16 mouse cellular contexts compared by ENCODE assay signal in the genomic region with DNA sequence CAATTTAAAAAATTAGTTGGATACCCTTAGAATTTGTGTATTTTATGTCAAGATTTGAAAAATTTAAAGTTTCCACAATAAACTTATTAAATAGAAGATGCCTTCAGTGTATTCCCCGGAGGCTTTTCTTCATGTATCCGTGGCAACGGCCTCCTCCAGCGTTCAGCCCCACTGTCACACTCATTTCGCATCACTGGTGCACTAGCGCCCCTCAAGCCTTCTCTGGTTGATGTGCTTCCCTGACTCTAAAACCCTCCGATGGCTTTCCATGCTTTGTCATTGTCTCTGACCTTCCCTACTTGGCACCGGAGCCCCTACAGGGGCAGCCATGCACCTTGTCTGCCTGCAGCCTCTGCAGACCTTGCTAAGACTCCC.
A peak's percentile ranks its signal among the peaks of the same experiment; 100 is the strongest.
DNase-seq lines count a peak whose midpoint lies in the region; ATAC-seq and TF ChIP-seq lines count a peak whose summit lies in the region.
"Had no signal": no experiment of that assay in that cellular context is flagged by ENCODE, and none has a peak within 500 bp of the region (broad histone marks: within the 10 kb centered on the region; RNA-seq: fewer than 3 reads in every experiment).

No protein-coding gene starts in this region.

- no peaks in the 10 kb centered on the region for H3K36me3 ChIP-seq in forebrain, embryonic 10.5 days (replicated peaks)
- no peaks in the 10 kb centered on the region for H3K36me3 ChIP-seq in forebrain, embryonic 11.5 days (ENCODE audit: control insufficient read depth, insufficient read depth, low read length)
- no peaks in the 10 kb centered on the region for H3K36me3 ChIP-seq in intestine, embryonic 14.5 days (ENCODE audit: control insufficient read depth, insufficient read depth, low read length)
- no peaks in the 10 kb centered on the region for H3K36me3 ChIP-seq in intestine, postnatal 0 days (ENCODE audit: control insufficient read depth, insufficient read depth)
- no peaks in the 10 kb centered on the region for H3K36me3 ChIP-seq in limb, embryonic 11.5 days (ENCODE audit: control insufficient read depth, insufficient read depth, low read length)

- no peak for ATAC-seq in forebrain, embryonic 11.5 days (replicated peaks; ENCODE audit: low FRiP score)
- no peak for ATAC-seq in intestine, embryonic 14.5 days (replicated peaks; ENCODE audit: low FRiP score, low TSS enrichment, low read depth)
- no peak for ATAC-seq in intestine, postnatal 0 days
- no peak for ATAC-seq in limb, embryonic 11.5 days (ENCODE audit: insufficient number of reproducible peaks, low FRiP score, low TSS enrichment, low read depth)
- ATAC-seq: lung, postnatal 0 days had no signal

- no peak overlapping the region for H3K4me3 ChIP-seq in forebrain, embryonic 10.5 days
- no peak overlapping the region for H3K4me3 ChIP-seq in forebrain, embryonic 11.5 days (ENCODE audit: low read depth, low read length)
- H3K4me3 ChIP-seq in intestine, embryonic 14.5 days (ENCODE audit: low read depth, low read length): no peak overlapping the region
- no peak overlapping the region for H3K4me3 ChIP-seq in intestine, postnatal 0 days (ENCODE audit: low read depth, low read length)
- no peak overlapping the region for H3K4me3 ChIP-seq in limb, embryonic 11.5 days (ENCODE audit: low read depth, low read length)
- H3K4me3 ChIP-seq: erythroblast, embryonic 14.5 days; myocyte had no signal

- TF ChIP-seq CTCF in intestine, postnatal 0 days (IDR thresholded peaks at IDR 0.05; ENCODE audit: low read depth): no peak
- TF ChIP-seq CTCF in brain, embryonic 14.5 days (IDR thresholded peaks at IDR 0.05; ENCODE audit: borderline replicate concordance, extremely low read depth, insufficient read depth, insufficient read length): no peak

- H3K9ac ChIP-seq in forebrain, embryonic 11.5 days (ENCODE audit: low read length): no peak overlapping the region
- no peak overlapping the region for H3K9ac ChIP-seq in intestine, embryonic 14.5 days (ENCODE audit: low read length)
- H3K9ac ChIP-seq in intestine, postnatal 0 days (ENCODE audit: low read depth, low read length): no peak overlapping the region
- H3K9ac ChIP-seq in limb, embryonic 11.5 days (ENCODE audit: low read length): no peak overlapping the region
- H3K9ac ChIP-seq: liver, embryonic 14.5 days had no signal

- WGBS in forebrain, embryonic 10.5 days: 67% methylated on average over 8 of the region's 8 CpGs
- 58% methylated on average over 8 of the region's 8 CpGs for WGBS in forebrain, embryonic 11.5 days
- 52% methylated on average over 8 of the region's 8 CpGs for WGBS in intestine, embryonic 14.5 days
- WGBS in intestine, postnatal 0 days: 69% methylated on average over 8 of the region's 8 CpGs
- 65% methylated on average over 8 of the region's 8 CpGs for WGBS in limb, embryonic 11.5 days

- intact Hi-C loops in gastrocnemius, postnatal 36 days (cut with DNase I): no loop called here

- no peak overlapping the region for H3K4me2 ChIP-seq in forebrain, embryonic 11.5 days (ENCODE audit: low read depth, low read length, severe bottlenecking)
- H3K4me2 ChIP-seq in intestine, embryonic 14.5 days (ENCODE audit: low read length): no peak overlapping the region
- no peak overlapping the region for H3K4me2 ChIP-seq in intestine, postnatal 0 days (replicated peaks; ENCODE audit: low read depth)
- H3K4me2 ChIP-seq in limb, embryonic 11.5 days (ENCODE audit: low read depth, severe bottlenecking): no peak overlapping the region

- H3K9me3 ChIP-seq in forebrain, embryonic 10.5 days: no peaks in the 10 kb centered on the region
- no peaks in the 10 kb centered on the region for H3K9me3 ChIP-seq in forebrain, embryonic 11.5 days (ENCODE audit: control insufficient read depth, low read length)
- H3K9me3 ChIP-seq in intestine, embryonic 14.5 days (ENCODE audit: control insufficient read depth, low read length): no peaks in the 10 kb centered on the region
- H3K9me3 ChIP-seq in intestine, postnatal 0 days (ENCODE audit: control insufficient read depth): no peaks in the 10 kb centered on the region
- H3K9me3 ChIP-seq in limb, embryonic 11.5 days (ENCODE audit: control insufficient read depth, low read length): no peaks in the 10 kb centered on the region

- DNase-seq in forebrain, embryonic 10.5 days (ENCODE audit: extremely low spot score, low spot score): no peak
- no peak for DNase-seq in forebrain, embryonic 11.5 days (ENCODE audit: low spot score)
- no peak for DNase-seq in intestine, embryonic 14.5 days (ENCODE audit: low spot score)
- DNase-seq in brain, embryonic 14.5 days (ENCODE audit: low read depth): peak; percentile 58
- peak; percentile 26 for DNase-seq in limb, embryonic 11.5 days (ENCODE audit: low spot score)
- DNase-seq in adrenal gland, postnatal 4 days (ENCODE audit: low spot score in 2 of 2): no peak
- DNase-seq in gastrocnemius, postnatal 36 days: no peak
- DNase-seq: adrenal gland, postnatal 14 days; cerebellum, adult 9-10 months; heart, postnatal 10 days; kidney, adult 8-10 months had no signal

- no peak for TF ChIP-seq POLR2A in brain, embryonic 14.5 days (IDR thresholded peaks at IDR 0.05; ENCODE audit: borderline replicate concordance, extremely low read depth, insufficient read depth, insufficient read length, poor library complexity, severe bottlenecking)

- H3K4me1 ChIP-seq in forebrain, embryonic 10.5 days: peaks cover 22% of the 10 kb centered on the region
- H3K4me1 ChIP-seq in forebrain, embryonic 11.5 days (replicated peaks; ENCODE audit: control insufficient read depth, insufficient read depth, low read length): 0 out of 2 replicates have a peak, but pooled peaks cover 2% of the 10 kb centered on the region
- peaks cover 20% of the 10 kb centered on the region for H3K4me1 ChIP-seq in intestine, embryonic 14.5 days (replicated peaks; ENCODE audit: control insufficient read depth, insufficient read depth, low read length)
- no peaks in the 10 kb centered on the region for H3K4me1 ChIP-seq in intestine, postnatal 0 days (replicated peaks; ENCODE audit: control insufficient read depth, insufficient read depth, low read length)
- H3K4me1 ChIP-seq in limb, embryonic 11.5 days (ENCODE audit: control insufficient read depth, insufficient read depth, low read length): peaks cover 22% of the 10 kb centered on the region

- no peaks in the 10 kb centered on the region for H3K27me3 ChIP-seq in forebrain, embryonic 10.5 days (ENCODE audit: poor library complexity, severe bottlenecking)
- H3K27me3 ChIP-seq in forebrain, embryonic 11.5 days (ENCODE audit: control insufficient read depth, insufficient read depth, low read length): no peaks in the 10 kb centered on the region
- no peaks in the 10 kb centered on the region for H3K27me3 ChIP-seq in intestine, embryonic 14.5 days (replicated peaks; ENCODE audit: control insufficient read depth, insufficient read depth, low read length)
- no peaks in the 10 kb centered on the region for H3K27me3 ChIP-seq in intestine, postnatal 0 days (replicated peaks; ENCODE audit: control insufficient read depth, insufficient read depth, low read length)
- H3K27me3 ChIP-seq in limb, embryonic 11.5 days (ENCODE audit: control insufficient read depth, insufficient read depth, low read length): no peaks in the 10 kb centered on the region

- 0 out of 2 replicates have a peak overlapping the region, but pooled peaks have one; percentile 21 for H3K27ac ChIP-seq in forebrain, embryonic 10.5 days
- H3K27ac ChIP-seq in forebrain, embryonic 11.5 days (ENCODE audit: low read depth, low read length): no peak overlapping the region
- H3K27ac ChIP-seq in intestine, embryonic 14.5 days (ENCODE audit: low read depth): peak overlapping the region; percentile 51; the same call in 1 of the 2 replicates
- H3K27ac ChIP-seq in intestine, postnatal 0 days (ENCODE audit: low read depth, low read length): no peak overlapping the region
- H3K27ac ChIP-seq in limb, embryonic 11.5 days (replicated peaks; ENCODE audit: low read depth, low read length): peak overlapping the region; percentile 71; the same call in 1 of the 2 replicates
- H3K27ac ChIP-seq: liver, embryonic 14.5 days had no signal

Comparison
In these comparisons a context has a peak if more than half of its experiments do, and no peak if none do; other contexts are left out.
1. H3K27ac ChIP-seq: peak in forebrain, embryonic 10.5 days (single experiment), intestine, embryonic 14.5 days (single experiment) and limb, embryonic 11.5 days (single experiment); none in forebrain, embryonic 11.5 days (single experiment) and intestine, postnatal 0 days (single experiment).
2. DNase-seq: peak in brain, embryonic 14.5 days (single experiment) and limb, embryonic 11.5 days (single experiment); none in forebrain, embryonic 10.5 days (single experiment), forebrain, embryonic 11.5 days (single experiment), intestine, embryonic 14.5 days (single experiment), adrenal gland, postnatal 4 days (0 of 2) and gastrocnemius, postnatal 36 days (0 of 2).